Mouse (Mus musculus): ENCODE results near the gene Aunip.

- no peak for TF ChIP-seq CTCF (IDR thresholded peaks at IDR 0.05; ENCODE audit: low read depth)
- no peak for TF ChIP-seq EP300 (IDR thresholded peaks at IDR 0.05; ENCODE audit: low read depth)
Measured at GRCm38 (mm10) chr4:134569831-134570230, 59.0 kb downstream of the Aunip start.
